Mouse (Mus musculus) thymus, adult 2 months (tissue): ENCODE measurements at regions not wholly inside any gene's neighbourhood (a gene's known extent, or its start where the extent isn't known, plus 50 kb on each side); places are given as distances from the start of the nearest gene placed in this dataset.

ENCODE experiments used
- CTCF ChIP-seq: fragments of 200-500 bp; IDR thresholded peaks from 2 replicates; pipeline ENCODE4 v1.5.1; 2012; ENCODE audit warnings: mild to moderate bottlenecking, control low read depth, low read length, moderate library complexity, borderline replicate concordance; ENCODE audit not compliant: control insufficient read depth, poor library complexity, insufficient read depth; ENCODE audit errors: extremely low read depth
- POLR2A ChIP-seq: fragments of 200-500 bp; IDR thresholded peaks from 2 replicates; pipeline ENCODE4 v1.6.1; 2012; ENCODE audit warnings: mild to moderate bottlenecking, low read length, control low read depth, moderate library complexity; ENCODE audit not compliant: control insufficient read depth, poor library complexity, insufficient read depth; ENCODE audit errors: extremely low read depth

- TF ChIP-seq CTCF, result no peak
- TF ChIP-seq POLR2A, result no peak
Measured at GRCm38 (mm10) chr8:88012177-88012825, 52.9 kb upstream of the Zfp423 start.
